Mouse (Mus musculus): ENCODE measurements around the gene 4930438A08Rik. TPM values are rescaled to one million over a fixed set of nuclear protein-coding genes. Genes with fewer than 3 reads are reported as not detected.

Gene 4930438A08Rik
- total and polyA plus RNA-seq, 3 experiments = 0.05 TPM; not detected in 2

GRCm38 (mm10) chr11:58316768-58317390, 42.3 kb downstream of the 4930438A08Rik start:
- H3K36me3 ChIP-seq (replicated peaks) = peaks cover 97% of the 10 kb centered on the region
- ATAC-seq (ENCODE audit: extremely low read depth, insufficient number of reproducible peaks, low FRiP score, poor library complexity, severe bottlenecking) = no peak
- H3K9me3 ChIP-seq (replicated peaks) = no peaks in the 10 kb centered on the region
- DNase-seq (ENCODE audit: low spot score) = no peak
- no peak for TF ChIP-seq GATA2 (IDR thresholded peaks at IDR 0.05; ENCODE audit: borderline replicate concordance, low read depth, low read length)
- no peak for TF ChIP-seq POLR2AphosphoS5 (IDR thresholded peaks at IDR 0.05; ENCODE audit: insufficient replicate concordance, low read depth, low read length)
- TF ChIP-seq CTCF (IDR thresholded peaks at IDR 0.05; ENCODE audit: low read depth, low read length) = no peak
- no peak for TF ChIP-seq TAL1 (conservative IDR thresholded peaks at IDR 0.05; ENCODE audit: low read depth, low read length)
- 0 out of 2 replicates have a peak overlapping the region, but pooled peaks have one; percentile 14 for H3K4me3 ChIP-seq (ENCODE audit: low read depth, low read length)
- peaks cover 13% of the 10 kb centered on the region for H3K4me1 ChIP-seq (ENCODE audit: insufficient read depth, low read depth, low read length)
- H3K27me3 ChIP-seq (ENCODE audit: insufficient read depth, low read length) = no peaks in the 10 kb centered on the region; the same call in 1 of the 2 replicates

DNA sequence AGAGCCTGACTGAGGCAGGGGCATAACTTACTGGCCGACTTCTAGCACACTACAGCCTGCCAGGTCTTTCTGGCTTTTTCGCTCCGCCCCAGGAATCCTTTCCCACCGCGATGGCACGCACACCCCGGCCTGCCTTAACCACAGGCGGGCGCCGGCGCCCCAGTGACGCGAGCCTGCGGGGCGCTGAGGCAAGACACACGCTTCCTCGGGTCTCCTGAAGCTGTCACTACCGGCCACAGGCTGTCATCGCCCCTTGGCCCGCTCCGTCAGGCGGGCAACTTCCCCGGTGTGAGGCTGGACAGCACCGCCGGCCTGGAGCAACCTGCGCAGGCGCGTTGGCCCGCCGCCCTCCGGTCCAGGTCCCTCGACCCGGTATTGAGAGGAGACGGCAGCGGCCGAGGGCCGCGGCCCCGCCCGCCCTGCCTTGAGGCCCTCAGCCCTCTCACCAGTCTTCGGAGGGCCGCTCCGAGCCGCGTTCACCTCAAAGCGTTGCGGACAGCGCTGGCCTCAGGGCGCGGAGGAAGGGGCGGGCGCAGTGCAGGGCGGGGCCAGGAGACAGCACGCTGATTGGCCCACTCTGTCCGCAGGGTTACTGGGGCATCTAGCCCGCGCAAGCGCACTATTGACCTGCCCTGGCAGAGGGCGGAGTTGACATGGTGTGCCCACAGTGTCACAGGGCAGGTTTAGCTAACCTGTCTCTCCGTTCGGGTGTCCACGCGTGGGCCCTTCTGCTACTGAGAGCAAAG, 48.4 kb downstream of the 4930438A08Rik start:
- Histone ChIP-seq H3K27me3 (ENCODE audit: insufficient read depth, low read length) (no peaks in the 10 kb centered on the region), H3K9me3 (replicated peaks) (no peaks in the 10 kb centered on the region), H3K4me3 (ENCODE audit: low read depth, low read length) (peak overlapping the region; percentile 87), H3K36me3 (replicated peaks) (peaks cover 71% of the 10 kb centered on the region), H3K4me1 (ENCODE audit: insufficient read depth, low read depth, low read length) (peaks cover 38% of the 10 kb centered on the region)
- TF ChIP-seq CTCF (IDR thresholded peaks at IDR 0.05; ENCODE audit: low read depth, low read length) (no peak), GATA2 (IDR thresholded peaks at IDR 0.05; ENCODE audit: borderline replicate concordance, low read depth, low read length) (no peak), POLR2AphosphoS5 (IDR thresholded peaks at IDR 0.05; ENCODE audit: insufficient replicate concordance, low read depth, low read length) (no peak), TAL1 (conservative IDR thresholded peaks at IDR 0.05; ENCODE audit: low read depth, low read length) (no peak), GATA1 (IDR thresholded peaks at IDR 0.05; ENCODE audit: borderline replicate concordance, low read length) (no peak)
- peak; percentile 96 for DNase-seq (ENCODE audit: low spot score)
- peak; percentile 93 for ATAC-seq (ENCODE audit: extremely low read depth, insufficient number of reproducible peaks, low FRiP score, poor library complexity, severe bottlenecking)

DNA sequence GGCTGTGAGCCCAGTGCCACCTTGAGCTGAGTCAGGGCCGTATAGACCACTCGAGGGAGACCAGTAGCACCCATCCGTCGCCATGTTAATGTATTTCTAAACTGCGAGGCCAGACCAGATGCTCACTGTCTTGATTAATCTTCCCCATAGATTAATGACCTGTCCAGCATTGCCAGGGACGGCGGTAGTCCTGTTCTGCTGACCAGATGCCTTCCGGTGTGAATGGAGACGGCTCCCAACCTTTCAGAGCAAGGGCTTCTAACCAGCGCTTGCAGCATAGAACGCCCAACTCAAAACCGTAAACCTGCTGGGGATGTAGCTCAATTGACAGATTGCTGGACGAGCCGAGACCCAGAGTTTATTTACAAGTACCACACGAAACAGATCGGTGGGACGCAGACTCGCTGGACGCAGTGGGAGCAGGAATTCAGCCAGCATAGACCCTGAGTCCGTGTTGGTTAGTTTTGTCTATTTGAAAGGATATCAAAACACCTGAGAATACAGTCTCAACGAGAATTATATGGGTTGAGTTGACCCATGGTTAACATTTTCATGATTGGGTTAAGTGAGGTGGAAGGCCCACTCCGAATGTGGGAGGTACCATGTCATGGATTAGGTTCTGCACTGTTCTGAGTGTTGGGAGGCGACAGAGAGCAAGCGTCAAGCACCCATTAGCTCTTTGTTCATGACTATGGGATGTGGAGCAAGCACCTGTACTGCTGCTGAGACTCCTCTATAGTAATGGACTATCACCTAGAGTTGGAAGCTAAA, 49.2 kb downstream of the 4930438A08Rik start:
- TF ChIP-seq GATA1 (IDR thresholded peaks at IDR 0.05; ENCODE audit: borderline replicate concordance, low read length) (no peak), GATA2 (IDR thresholded peaks at IDR 0.05; ENCODE audit: borderline replicate concordance, low read depth, low read length) (no peak), POLR2AphosphoS5 (IDR thresholded peaks at IDR 0.05; ENCODE audit: insufficient replicate concordance, low read depth, low read length) (no peak), TAL1 (conservative IDR thresholded peaks at IDR 0.05; ENCODE audit: low read depth, low read length) (no peak), CTCF (IDR thresholded peaks at IDR 0.05; ENCODE audit: low read depth, low read length) (no peak)
- Histone ChIP-seq H3K36me3 (replicated peaks) (peaks cover 69% of the 10 kb centered on the region), H3K4me3 (ENCODE audit: low read depth, low read length) (peak overlapping the region; percentile 87), H3K4me1 (ENCODE audit: insufficient read depth, low read depth, low read length) (peaks cover 46% of the 10 kb centered on the region), H3K9me3 (replicated peaks) (no peaks in the 10 kb centered on the region), H3K27me3 (ENCODE audit: insufficient read depth, low read length) (no peaks in the 10 kb centered on the region)
- ATAC-seq (ENCODE audit: extremely low read depth, insufficient number of reproducible peaks, low FRiP score, poor library complexity, severe bottlenecking) = 0 out of 2 replicates have a peak, but pooled peaks have one; percentile 9
- no peak for DNase-seq (ENCODE audit: low spot score)

DNA sequence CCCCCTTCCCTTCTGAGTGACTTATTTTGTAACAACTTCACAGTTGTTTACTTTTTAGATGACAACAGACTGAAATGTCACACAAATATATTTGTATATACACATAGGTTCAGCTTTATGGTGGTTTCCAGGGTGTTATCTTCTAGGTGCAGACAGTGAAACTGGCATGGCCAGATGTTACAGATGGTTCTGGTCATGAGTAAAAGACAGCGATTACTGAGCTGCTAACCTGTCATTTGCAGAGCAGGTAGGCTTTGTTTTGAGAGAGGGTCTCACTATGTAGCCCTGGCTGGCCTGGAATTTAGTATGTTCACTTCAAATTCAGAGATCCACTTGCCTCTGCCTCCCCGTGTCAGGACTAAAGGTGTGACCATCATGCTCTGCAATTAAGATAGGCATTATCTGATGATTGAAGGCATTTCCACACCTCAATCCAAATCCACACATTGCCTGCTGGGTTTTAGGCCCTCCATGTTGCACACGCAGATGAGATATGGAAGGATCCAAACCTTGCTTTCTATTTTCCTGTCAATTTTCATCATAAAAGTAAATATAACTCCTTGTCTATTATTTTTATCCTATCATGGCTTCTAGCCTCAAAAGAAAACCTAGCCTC, 50.1 kb downstream of the 4930438A08Rik start:
- TF ChIP-seq GATA1 (IDR thresholded peaks at IDR 0.05; ENCODE audit: borderline replicate concordance, low read length) (no peak), TAL1 (conservative IDR thresholded peaks at IDR 0.05; ENCODE audit: low read depth, low read length) (peak; percentile 61)

GRCm38 (mm10) chr11:58326781-58327180, 52.2 kb downstream of the 4930438A08Rik start:
- Histone ChIP-seq H3K36me3 (replicated peaks) (peaks cover 48% of the 10 kb centered on the region), H3K4me3 (ENCODE audit: low read depth, low read length) (no peak overlapping the region), H3K4me1 (ENCODE audit: insufficient read depth, low read depth, low read length) (peaks cover 55% of the 10 kb centered on the region), H3K27me3 (ENCODE audit: insufficient read depth, low read length) (no peaks in the 10 kb centered on the region), H3K9me3 (replicated peaks) (no peaks in the 10 kb centered on the region)
- no peak for ATAC-seq (ENCODE audit: extremely low read depth, insufficient number of reproducible peaks, low FRiP score, poor library complexity, severe bottlenecking)
- TF ChIP-seq GATA1 (IDR thresholded peaks at IDR 0.05; ENCODE audit: borderline replicate concordance, low read length) (no peak), POLR2AphosphoS5 (IDR thresholded peaks at IDR 0.05; ENCODE audit: insufficient replicate concordance, low read depth, low read length) (no peak), GATA2 (IDR thresholded peaks at IDR 0.05; ENCODE audit: borderline replicate concordance, low read depth, low read length) (no peak), TAL1 (conservative IDR thresholded peaks at IDR 0.05; ENCODE audit: low read depth, low read length) (no peak), CTCF (IDR thresholded peaks at IDR 0.05; ENCODE audit: low read depth, low read length) (0 out of 2 replicates have a peak, but pooled peaks have one; percentile 29)
- DNase-seq (ENCODE audit: low spot score) = no peak

More for the DNA sequence above, 50.1 kb downstream of the 4930438A08Rik start:
- DNase-seq (ENCODE audit: low spot score) = no peak
- peaks cover 53% of the 10 kb centered on the region for H3K4me1 ChIP-seq (ENCODE audit: insufficient read depth, low read depth, low read length)
- ATAC-seq (ENCODE audit: extremely low read depth, insufficient number of reproducible peaks, low FRiP score, poor library complexity, severe bottlenecking) = no peak
- H3K9me3 ChIP-seq (replicated peaks) = no peaks in the 10 kb centered on the region
- H3K4me3 ChIP-seq (ENCODE audit: low read depth, low read length) = no peak overlapping the region; the same call in 1 of the 2 replicates
- H3K27me3 ChIP-seq (ENCODE audit: insufficient read depth, low read length) = no peaks in the 10 kb centered on the region
- peaks cover 63% of the 10 kb centered on the region for H3K36me3 ChIP-seq (replicated peaks)
